Mouse (Mus musculus) heart, adult 2 months (tissue): ENCODE measurements around the gene 4922502D21Rik. TPM values are rescaled to one million over a fixed set of nuclear protein-coding genes. Genes with fewer than 3 reads are reported as not detected.

Source experiments
- DNase-seq, 2 experiments: peaks; one replicate each; pipeline ENCODE4 v3.0.0; 2021
- H3K27ac ChIP-seq: fragments of 200-600 bp; 2 replicates; pipeline ENCODE4 v1.8.1; 2022
- H3K27me3 ChIP-seq: fragments of 200-500 bp; 2 replicates; pipeline ENCODE4 v1.6.1; 2012; ENCODE audit warnings: mild to moderate bottlenecking, low read length, inconsistent platforms, mixed read lengths; ENCODE audit not compliant: control insufficient read depth, insufficient read depth
- H3K36me3 ChIP-seq: fragments of 200-500 bp; 2 replicates; pipeline ENCODE4 v1.6.1; 2012; ENCODE audit warnings: low read length, inconsistent platforms; ENCODE audit not compliant: control insufficient read depth, insufficient read depth
- H3K4me1 ChIP-seq: fragments of 200-500 bp; 2 replicates; pipeline ENCODE4 v1.6.1; 2011; ENCODE audit warnings: low read length; ENCODE audit not compliant: control insufficient read depth, insufficient read depth
- H3K4me3 ChIP-seq: fragments of 200-600 bp; 2 replicates; pipeline ENCODE4 v1.8.1; 2022
- H3K79me2 ChIP-seq: fragments of 200-500 bp; replicated peaks from 2 replicates; pipeline ENCODE4 v1.6.1; 2012; ENCODE audit warnings: mild to moderate bottlenecking, inconsistent platforms, low read length, moderate library complexity, mixed read lengths; ENCODE audit not compliant: control insufficient read depth, insufficient read depth
- H3K9ac ChIP-seq: fragments of 200-500 bp; 2 replicates; pipeline ENCODE4 v1.6.1; 2012; ENCODE audit warnings: low read depth, mild to moderate bottlenecking, control low read depth, inconsistent platforms, low read length, mixed read lengths
- CTCF ChIP-seq: fragments of 200-600 bp; IDR thresholded peaks from 2 replicates; pipeline ENCODE4 v1.8.1; 2022; ENCODE audit warnings: antibody characterized with exemption, mild to moderate bottlenecking, moderate library complexity
- EP300 ChIP-seq: fragments of 200-500 bp; IDR thresholded peaks from 2 replicates; pipeline ENCODE4 v1.6.1; 2011; ENCODE audit warnings: low read depth, low read length, control low read depth; ENCODE audit not compliant: insufficient read depth
- POLR2A ChIP-seq: fragments of 200-500 bp; IDR thresholded peaks from 2 replicates; pipeline ENCODE4 v1.6.1; 2011; ENCODE audit warnings: mild to moderate bottlenecking, low read depth, low read length, control low read depth; ENCODE audit not compliant: insufficient read depth
- WGBS: fragments of 180-500 bp; shearing (Covaris S2); methylation state at CpG from one replicate; pipeline ENCODE4 v1.1.7; 2018; 5-methylcytosine and 5-hydroxymethylcytosine counted together
- intact Hi-C: fragments of 180-260 bp; cut with DNase I; formaldehyde crosslinking; loops from one replicate; pipeline ENCODE4 v1.15.1; 2025
- polyA plus RNA-seq: library from polyadenylated mRNA; depleted of rRNA; stranded (reverse); fragments of >200 nt; gene quantifications from 2 replicates; pipeline ENCODE4 v1.2.3, GENCODE M21; 2012
- total RNA-seq, 2 experiments: library from RNA; stranded (reverse); gene quantifications; 2 replicates each; pipeline ENCODE4 v1.2.3; 2021

Gene 4922502D21Rik
- total and polyA plus RNA-seq, 3 experiments = 0.33 TPM; not detected in 2

- DNase-seq = peak in 1 of 2 experiments; percentile 35
- H3K9ac ChIP-seq = no peak overlapping the region
- no peak overlapping the region for H3K4me3 ChIP-seq
- no peaks in the 10 kb centered on the region for H3K4me1 ChIP-seq
- no peaks in the 10 kb centered on the region for H3K36me3 ChIP-seq
- no peaks in the 10 kb centered on the region for H3K27me3 ChIP-seq
- H3K27ac ChIP-seq = no peak overlapping the region
- no peaks in the 10 kb centered on the region for H3K79me2 ChIP-seq
- 25% methylated on average over 7 of the region's 7 CpGs for WGBS
- intact Hi-C loops = no loop called here
- no peak for TF ChIP-seq POLR2A
- TF ChIP-seq EP300 = no peak
- TF ChIP-seq CTCF = no peak
These were observed 47.1 kb downstream of the 4922502D21Rik start for GRCm38 (mm10) chr6:129284384-129285104.

- Histone ChIP-seq H3K4me1 (no peaks in the 10 kb centered on the region), H3K4me3 (no peak overlapping the region), H3K36me3 (no peaks in the 10 kb centered on the region), H3K9ac (no peak overlapping the region), H3K27ac (no peak overlapping the region), H3K79me2 (no peaks in the 10 kb centered on the region), H3K27me3 (no peaks in the 10 kb centered on the region)
- intact Hi-C loops = no loop called here
- WGBS = 67% methylated on average over 3 of the region's 3 CpGs
- TF ChIP-seq CTCF (no peak), POLR2A (no peak), EP300 (no peak)
- DNase-seq = no peak
These were observed 48.3 kb downstream of the 4922502D21Rik start for GRCm38 (mm10) chr6:129283271-129283670.

- H3K4me1 ChIP-seq = no peaks in the 10 kb centered on the region; the same call in 1 of the 2 replicates
- intact Hi-C loops = no loop called here
- H3K27ac ChIP-seq = no peak overlapping the region
- H3K27me3 ChIP-seq = no peaks in the 10 kb centered on the region
- no peak overlapping the region for H3K4me3 ChIP-seq
- no peaks in the 10 kb centered on the region for H3K36me3 ChIP-seq
- no peak for TF ChIP-seq EP300
- no peak for TF ChIP-seq POLR2A
- TF ChIP-seq CTCF = no peak
- no peak for DNase-seq
- 85% methylated on average over 2 of the region's 2 CpGs for WGBS
- H3K79me2 ChIP-seq = no peaks in the 10 kb centered on the region
- H3K9ac ChIP-seq = no peak overlapping the region
These were observed 55.1 kb downstream of the 4922502D21Rik start for GRCm38 (mm10) chr6:129276483-129276882.

- intact Hi-C loops = no loop called here
- no peak for TF ChIP-seq CTCF
- no peak for TF ChIP-seq POLR2A
- no peak for TF ChIP-seq EP300
- Histone ChIP-seq H3K9ac (no peak overlapping the region), H3K4me3 (no peak overlapping the region), H3K27me3 (no peaks in the 10 kb centered on the region), H3K4me1 (no peaks in the 10 kb centered on the region; the same call in 1 of the 2 replicates), H3K36me3 (no peaks in the 10 kb centered on the region), H3K27ac (no peak overlapping the region), H3K79me2 (no peaks in the 10 kb centered on the region)
- DNase-seq = no peak
- 39% methylated on average over 3 of the region's 3 CpGs for WGBS
These were observed 55.9 kb downstream of the 4922502D21Rik start for GRCm38 (mm10) chr6:129275624-129276203.

- peak in 1 of 2 experiments; percentile 29 for DNase-seq
- H3K4me3 ChIP-seq = no peak within 1 kb of the TSS
- H3K4me1 ChIP-seq = no peaks in the 10 kb centered on the region; the same call in 1 of the 2 replicates
- H3K27me3 ChIP-seq = no peaks in the 10 kb centered on the region
- 61% methylated on average over 9 of the region's 9 CpGs for WGBS
- no peak for TF ChIP-seq EP300
- no peak for TF ChIP-seq POLR2A
- TF ChIP-seq CTCF = no peak
- no peaks in the 10 kb centered on the region for H3K36me3 ChIP-seq
- intact Hi-C loops = no loop called here
- H3K9ac ChIP-seq = no peak within 1 kb of the TSS
- no peak within 1 kb of the TSS for H3K27ac ChIP-seq
- no peaks in the 10 kb centered on the region for H3K79me2 ChIP-seq
These were observed 56.4 kb downstream of the 4922502D21Rik start, which contains the start of gene Cd69 for GRCm38 (mm10) chr6:129275220-129275619. Cd69 (minus strand) TSS chr6:129275436.

GRCm38 (mm10) chr6:129274476-129274875 is 57.1 kb downstream of the 4922502D21Rik start:
- Histone ChIP-seq H3K36me3 (no peaks in the 10 kb centered on the region), H3K27ac (no peak overlapping the region), H3K27me3 (no peaks in the 10 kb centered on the region), H3K79me2 (no peaks in the 10 kb centered on the region), H3K4me3 (no peak overlapping the region), H3K4me1 (no peaks in the 10 kb centered on the region; the same call in 1 of the 2 replicates), H3K9ac (no peak overlapping the region)
- 71% methylated on average over 2 of the region's 2 CpGs for WGBS
- intact Hi-C loops = no loop called here
- TF ChIP-seq EP300 (no peak), CTCF (no peak), POLR2A (no peak)
- DNase-seq = no peak
